Mouse (Mus musculus) stomach, postnatal 0 days (tissue): ENCODE data around the gene Shank3. TPM values are rescaled to one million over a fixed set of nuclear protein-coding genes. Genes with fewer than 3 reads are reported as not detected.

Experiments
- ATAC-seq: fragments of 200-750 bp; cut with Nextera tagmentation; 2 replicates; pipeline ENCODE4 v1.8.0; 2017; ENCODE audit not compliant: low FRiP score, low TSS enrichment
- DNase-seq: peaks from one replicate; pipeline ENCODE4 v3.0.0-alpha.2; 2016; ENCODE audit warnings: low spot score
- H3K27ac ChIP-seq: fragments of 300-500 bp; sonication (generic); replicated peaks from 2 replicates; pipeline ENCODE4 v1.5.1; 2014; ENCODE audit warnings: mild to moderate bottlenecking, control low read depth
- H3K27me3 ChIP-seq: fragments of 300-500 bp; sonication (generic); 2 replicates; pipeline ENCODE4 v1.6.1; 2014; ENCODE audit warnings: low read length; ENCODE audit not compliant: control insufficient read depth, insufficient read depth
- H3K36me3 ChIP-seq: fragments of 300-500 bp; sonication (generic); 2 replicates; pipeline ENCODE4 v1.6.1; 2014; ENCODE audit warnings: low read length, mixed read lengths; ENCODE audit not compliant: control insufficient read depth, insufficient read depth
- H3K4me1 ChIP-seq: fragments of 300-500 bp; sonication (generic); replicated peaks from 2 replicates; pipeline ENCODE4 v1.6.1; 2014; ENCODE audit warnings: antibody characterized with exemption; ENCODE audit not compliant: control insufficient read depth, insufficient read depth
- H3K4me2 ChIP-seq: fragments of 300-500 bp; sonication (generic); replicated peaks from 2 replicates; pipeline ENCODE4 v1.6.1; 2014; ENCODE audit warnings: low read depth, mild to moderate bottlenecking, control low read depth, moderate library complexity
- H3K4me3 ChIP-seq: fragments of 300-500 bp; sonication (generic); 2 replicates; pipeline ENCODE4 v1.5.1; 2014; ENCODE audit warnings: low read depth, low read length, control low read depth
- H3K9ac ChIP-seq: fragments of 300-500 bp; sonication (generic); 2 replicates; pipeline ENCODE4 v1.6.1; 2014; ENCODE audit warnings: mild to moderate bottlenecking, low read length, control low read depth, mixed read lengths
- H3K9me3 ChIP-seq: fragments of 300-500 bp; sonication (generic); 2 replicates; pipeline ENCODE4 v1.6.1; 2016; ENCODE audit warnings: low read length; ENCODE audit not compliant: control insufficient read depth
- CTCF ChIP-seq: IDR thresholded peaks from 2 replicates; pipeline ENCODE4 v1.5.1; 2016; ENCODE audit warnings: antibody characterized with exemption, low read depth, mild to moderate bottlenecking, moderate library complexity
- EP300 ChIP-seq: optimal IDR thresholded peaks from 2 replicates; pipeline ENCODE3; 2016; ENCODE audit warnings: antibody characterized with exemption
- WGBS: fragments of 180-500 bp; shearing (Covaris S2); extraction: QIAGEN DNeasy Blood & Tissue Kit; methylation state at CpG from one replicate; pipeline ENCODE4 v1.1.7; 2014; 5-methylcytosine and 5-hydroxymethylcytosine counted together
- polyA plus RNA-seq: library from polyadenylated mRNA; unstranded; fragments of >200 nt; fragmentation: Nextera tagmentation; extraction: Ambion mirVana; gene quantifications from 2 replicates; pipeline ENCODE4 v1.2.1, GENCODE M21; 2015

Gene Shank3
- polyA plus RNA-seq, 1 experiment from 2014 or later = 0.40 TPM

- Histone ChIP-seq H3K27me3 (no peaks in the 10 kb centered on the region), H3K4me2 (no peak overlapping the region), H3K9ac (no peak overlapping the region), H3K4me1 (no peaks in the 10 kb centered on the region), H3K4me3 (no peak overlapping the region), H3K36me3 (no peaks in the 10 kb centered on the region), H3K27ac (no peak overlapping the region), H3K9me3 (no peaks in the 10 kb centered on the region)
- ATAC-seq (no peak), DNase-seq (no peak)
- 85% methylated on average over 5 of the region's 5 CpGs for WGBS
- TF ChIP-seq EP300 = no peak
- TF ChIP-seq CTCF = no peak
Observed at GRCm38 (mm10) chr15:89585101-89585500, 85.7 kb downstream of the Shank3 start.

DNA sequence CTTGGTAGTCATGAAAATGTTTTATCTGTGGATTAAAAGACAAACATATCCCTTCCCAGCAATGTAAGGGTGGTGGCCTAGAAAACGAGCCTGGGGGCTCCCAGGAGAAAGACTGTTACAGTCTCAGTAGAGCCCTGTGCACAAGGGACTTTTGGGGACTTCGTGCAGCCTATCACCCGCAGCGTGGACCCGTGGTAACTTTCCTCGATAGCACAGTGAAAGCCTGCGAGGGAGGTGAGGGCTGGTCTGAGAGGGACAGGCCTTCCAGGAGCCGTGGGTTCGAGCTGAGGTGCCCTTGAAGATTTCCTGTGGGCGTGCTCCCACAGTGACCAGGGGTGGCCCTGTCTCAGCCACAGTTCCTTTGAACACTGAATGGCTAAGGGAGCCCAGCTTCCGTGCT lies 86.2 kb downstream of the Shank3 start:
- TF ChIP-seq CTCF (no peak), EP300 (no peak)
- H3K4me1 ChIP-seq = no peaks in the 10 kb centered on the region
- no peaks in the 10 kb centered on the region for H3K27me3 ChIP-seq
- DNase-seq (no peak), ATAC-seq (no peak)
- no peak overlapping the region for H3K27ac ChIP-seq
- no peak overlapping the region for H3K9ac ChIP-seq
- no peak overlapping the region for H3K4me3 ChIP-seq
- no peak overlapping the region for H3K4me2 ChIP-seq
- no peaks in the 10 kb centered on the region for H3K9me3 ChIP-seq
- H3K36me3 ChIP-seq = no peaks in the 10 kb centered on the region
- 86% methylated on average over 11 of the region's 11 CpGs for WGBS

- H3K27ac ChIP-seq = no peak overlapping the region
- no peaks in the 10 kb centered on the region for H3K4me1 ChIP-seq
- H3K36me3 ChIP-seq = no peaks in the 10 kb centered on the region
- H3K4me2 ChIP-seq = no peak overlapping the region
- WGBS = 67% methylated on average over 5 of the region's 5 CpGs
- no peak for ATAC-seq
- no peaks in the 10 kb centered on the region for H3K9me3 ChIP-seq
- H3K4me3 ChIP-seq = no peak overlapping the region
- H3K27me3 ChIP-seq = no peaks in the 10 kb centered on the region
- no peak overlapping the region for H3K9ac ChIP-seq
- DNase-seq = no peak
- TF ChIP-seq EP300 = no peak
- TF ChIP-seq CTCF = no peak
Observed at GRCm38 (mm10) chr15:89589146-89589545, 89.7 kb downstream of the Shank3 start.

DNA sequence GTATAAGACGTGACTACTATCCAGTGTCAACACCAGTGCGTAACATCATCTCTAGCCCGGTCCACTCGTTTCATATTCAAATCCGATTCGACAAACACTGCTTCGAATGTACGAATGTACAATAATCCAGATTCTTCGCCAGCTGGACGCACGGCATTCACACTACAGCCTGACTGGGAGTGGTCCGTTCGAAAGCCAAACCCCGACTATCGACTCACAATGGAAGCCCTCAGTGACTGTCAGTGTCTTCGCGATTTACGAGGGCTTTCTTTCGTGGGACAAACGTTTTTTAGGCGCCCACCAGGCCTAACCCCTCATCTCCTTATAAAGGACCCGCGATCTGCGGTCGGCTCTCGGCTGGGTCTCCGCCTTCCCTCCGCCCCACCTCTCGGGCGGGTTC lies 91.9 kb downstream of the Shank3 start:
- Histone ChIP-seq H3K4me3 (peak overlapping the region; percentile 79), H3K9ac (peak overlapping the region; percentile 79), H3K9me3 (no peaks in the 10 kb centered on the region), H3K36me3 (no peaks in the 10 kb centered on the region), H3K27ac (no peak overlapping the region), H3K4me2 (peak overlapping the region; percentile 63), H3K27me3 (no peaks in the 10 kb centered on the region), H3K4me1 (no peaks in the 10 kb centered on the region)
- ATAC-seq = peak; percentile 25; the same call in 1 of the 2 replicates
- DNase-seq = peak; percentile 18
- WGBS = under 1% methylated on average over 30 of the region's 30 CpGs
- TF ChIP-seq EP300 (no peak), CTCF (no peak)

- H3K9ac ChIP-seq = peak within 1 kb of the TSS; percentile 79
- no peaks in the 10 kb centered on the region for H3K9me3 ChIP-seq
- no peaks in the 10 kb centered on the region for H3K27me3 ChIP-seq
- DNase-seq = peak; percentile 88
- H3K4me1 ChIP-seq = no peaks in the 10 kb centered on the region
- H3K4me2 ChIP-seq = peak within 1 kb of the TSS; percentile 63
- H3K36me3 ChIP-seq = no peaks in the 10 kb centered on the region
- peak; percentile 96 for ATAC-seq
- TF ChIP-seq CTCF (peak; percentile 7; the same call in 1 of the 2 replicates), EP300 (no peak)
- H3K27ac ChIP-seq = no peak within 1 kb of the TSS
- WGBS = under 1% methylated on average over 35 of the region's 35 CpGs
- peak within 1 kb of the TSS; percentile 79 for H3K4me3 ChIP-seq
Observed at GRCm38 (mm10) chr15:89591723-89592455, 92.5 kb downstream of the Shank3 start, which contains the start of gene Rabl2. Rabl2 (minus strand) TSS chr15:89591923.

GRCm38 (mm10) chr15:89592548-89592947 lies 93.1 kb downstream of the Shank3 start:
- WGBS = 55% methylated on average over 4 of the region's 4 CpGs
- Histone ChIP-seq H3K4me1 (no peaks in the 10 kb centered on the region), H3K9me3 (no peaks in the 10 kb centered on the region), H3K9ac (no peak overlapping the region), H3K27me3 (no peaks in the 10 kb centered on the region), H3K27ac (no peak overlapping the region), H3K36me3 (no peaks in the 10 kb centered on the region), H3K4me3 (no peak overlapping the region), H3K4me2 (peak overlapping the region; percentile 63; the same call in 1 of the 2 replicates)
- ATAC-seq (no peak; the same call in 1 of the 2 replicates), DNase-seq (no peak)
- no peak for TF ChIP-seq CTCF
- no peak for TF ChIP-seq EP300
